Mouse (Mus musculus) brain, embryonic 14.5 days (tissue): ENCODE data around the gene Txn2.

Experiments used
- CTCF ChIP-seq: fragments of 200-500 bp; IDR thresholded peaks from 2 replicates; pipeline ENCODE4 v1.5.1; 2012; ENCODE audit warnings: inconsistent platforms, mild to moderate bottlenecking, moderate library complexity, borderline replicate concordance; ENCODE audit not compliant: insufficient read depth, insufficient read length; ENCODE audit errors: extremely low read depth
- POLR2A ChIP-seq: fragments of 200-500 bp; IDR thresholded peaks from 2 replicates; pipeline ENCODE4 v1.6.1; 2012; ENCODE audit warnings: mild to moderate bottlenecking, inconsistent platforms, borderline replicate concordance; ENCODE audit not compliant: poor library complexity, insufficient read depth, insufficient read length, severe bottlenecking; ENCODE audit errors: extremely low read depth

- TF ChIP-seq CTCF (no peak), POLR2A (no peak)
These were observed 36.4 kb downstream of the Txn2 start for GRCm38 (mm10) chr15:77892420-77892819.
